Mouse (Mus musculus) E14TG2a.4 (cell line): Measurements from ENCODE around the gene Mef2c.

Source experiments
- CTCF ChIP-seq: conservative IDR thresholded peaks from 2 replicates; pipeline ENCODE4 v1.5.1; 2014; ENCODE audit warnings: low read length
- POU5F1 ChIP-seq: IDR thresholded peaks from 2 replicates; pipeline ENCODE4 v1.6.1; 2014; ENCODE audit warnings: low read length, borderline replicate concordance

GRCm38 (mm10) chr13:83615875-83616274 is 112.0 kb downstream of the Mef2c start:
- TF ChIP-seq CTCF = no peak
- TF ChIP-seq POU5F1 = no peak
